Mouse (Mus musculus) central nervous system, embryonic 14 days (tissue): Measurements from ENCODE around the gene Cdh16. TPM values are rescaled to one million over a fixed set of nuclear protein-coding genes. Genes with fewer than 3 reads are reported as not detected.

Experiments
- polyA plus RNA-seq: library from polyadenylated mRNA; depleted of rRNA; stranded (reverse); fragments of >200 nt; gene quantifications from 2 replicates; pipeline ENCODE4 v1.2.3, GENCODE M21; 2012; rRNA removed

The Cdh16 gene
- not detected in 2 replicates for polyA plus RNA-seq

GRCm38 (mm10) chr8:104624161-104624560 is at the start of gene Cdh16:
Gene Cdh16, minus strand, starts transcription at chr8:104624396.

GRCm38 (mm10) chr8:104641426-104642323 is 17.5 kb upstream of the Cdh16 start, which contains the start of gene Ciao2b:
Gene Ciao2b, minus strand, starts transcription at chr8:104641965.

DNA sequence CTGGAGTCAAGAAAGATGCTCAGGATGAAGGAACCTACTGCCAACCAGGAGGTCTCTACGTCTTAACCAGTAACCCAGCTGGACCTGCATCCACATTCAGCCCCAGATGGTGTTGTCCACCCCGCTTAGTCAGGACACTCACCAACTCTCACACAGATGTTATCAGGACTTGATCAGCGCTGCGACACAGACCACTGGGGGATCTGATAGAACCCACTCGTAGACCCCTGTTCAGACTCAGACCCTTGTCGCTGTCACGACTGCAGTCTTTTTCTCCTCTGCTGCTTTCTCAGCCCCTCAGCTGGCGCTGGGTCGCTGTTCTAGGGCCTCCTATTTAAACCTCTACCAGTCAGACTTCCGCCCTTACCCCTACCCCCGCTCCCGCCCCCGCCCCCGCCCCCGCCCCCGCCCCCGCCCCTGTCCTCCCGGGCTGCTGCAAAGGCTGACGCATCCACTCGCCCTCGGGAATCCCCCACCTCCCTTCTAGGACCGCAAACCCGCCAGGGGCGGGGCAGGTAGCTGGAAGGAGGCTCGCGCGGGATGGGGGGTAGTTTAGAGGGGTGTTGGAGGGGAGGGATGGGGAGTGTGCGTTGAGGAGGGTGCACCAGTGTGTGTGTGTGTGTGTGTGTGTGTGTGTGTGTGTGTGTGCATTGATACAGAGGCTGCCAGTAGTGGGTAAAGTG is 6.9 kb upstream of the Cdh16 start, which contains the start of gene Rrad:
Rrad (minus strand) TSS at position 347 of the 683 bp plus-strand sequence.

GRCm38 (mm10) chr8:104591133-104591834 is 32.9 kb downstream of the Cdh16 start, which contains the start of gene Pdp2:
Gene Pdp2, plus strand, starts transcription at chr8:104591451.

Other genes with a start within 250 kb of the Cdh16 start
- gene Cmtm4, start 228.6 kb downstream of the Cdh16 start, polyA plus RNA-seq, result 17.2 and 17.3 TPM in 2 replicates
- gene Dync1li2, start 181.3 kb downstream of the Cdh16 start, polyA plus RNA-seq, result 106 and 111 TPM in 2 replicates
- 0.30 and 0.37 TPM in 2 replicates for gene Terb1, start 114.5 kb downstream of the Cdh16 start, polyA plus RNA-seq
- gene Nae1, start 89.8 kb downstream of the Cdh16 start, polyA plus RNA-seq, result 94.2 and 94.3 TPM in 2 replicates
- 1.2 and 1.4 TPM in 2 replicates for gene Car7, start 89.7 kb downstream of the Cdh16 start, polyA plus RNA-seq
- 6.6 and 7.2 TPM in 2 replicates for gene Pdp2, start 32.9 kb downstream of the Cdh16 start, polyA plus RNA-seq
- gene Rrad, start 6.9 kb upstream of the Cdh16 start, polyA plus RNA-seq, result 2.3 and 5.8 TPM in 2 replicates
- 88.1 and 94.9 TPM in 2 replicates for gene Ciao2b, start 17.6 kb upstream of the Cdh16 start, polyA plus RNA-seq
- gene Ces2a, start 109.6 kb upstream of the Cdh16 start, polyA plus RNA-seq, result not detected in 2 replicates
- 0.25 and 0.34 TPM in 2 replicates for gene Ces2b, start 207.2 kb upstream of the Cdh16 start, polyA plus RNA-seq
- gene Ces2c, start 222.7 kb upstream of the Cdh16 start, polyA plus RNA-seq, result not detected in 2 replicates